Mouse (Mus musculus): ENCODE data around the gene Aldh3b1. TPM values are rescaled to one million over a fixed set of nuclear protein-coding genes. Genes with fewer than 3 reads are reported as not detected.
A peak's percentile ranks its signal among the peaks of the same experiment; 100 is the strongest.
"Not testable (repeated sequence)": the region's sequence is repeated elsewhere in the genome, so short reads cannot be mapped to it uniquely, and the experiment has no call there.

Aldh3b1 gene
- total RNA-seq (2021), result 1 to 10 TPM; 6.7 to 7.1 TPM
- long read RNA-seq, experiment 1, transcript Aldh3b1-201 (10 exons, 1,924 nt), result major isoform, 10 of 18 reads
- long read RNA-seq, experiment 1, partial matches to known transcripts, result 6 of 18 reads
- long read RNA-seq, experiment 1, other reads (novel, unspliced or antisense), result 2 of 18 reads
- long read RNA-seq, experiment 2, transcript Aldh3b1-201 (10 exons, 1,924 nt), result major isoform, 14 of 20 reads
- long read RNA-seq, experiment 2, partial matches to known transcripts, result 3 of 20 reads
- long read RNA-seq, experiment 2, other reads (novel, unspliced or antisense), result 3 of 20 reads

- peak; percentile 87 to 88 for DNase-seq (ENCODE audit: low spot score in 2 of 2)
Measured at GRCm38 (mm10) chr19:3929211-3929941, at the start of gene Aldh3b1. Gene Aldh3b1, minus strand, starts transcription at chr19:3929808.

DNA sequence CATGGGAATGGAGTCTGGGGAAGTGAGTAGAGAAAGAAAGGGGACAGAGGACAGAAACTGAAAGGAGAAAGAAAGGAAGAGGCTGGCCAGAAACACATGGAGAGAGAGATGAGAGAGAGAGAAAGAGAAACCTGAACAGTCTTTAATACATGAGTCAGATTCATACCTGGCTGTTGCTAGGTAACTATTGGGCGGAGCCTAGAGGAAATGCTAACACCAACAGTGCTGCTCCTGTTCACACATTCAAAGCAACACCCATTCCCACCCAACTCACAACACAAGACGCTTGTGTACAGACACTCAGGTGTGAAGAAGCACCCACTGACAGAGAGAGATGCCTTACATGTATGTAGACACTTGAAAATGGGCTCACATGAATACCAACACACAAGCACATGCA, 46.3 kb upstream of the Aldh3b1 start:
- no peak for DNase-seq (ENCODE audit: low spot score in 2 of 2)

- not testable (repeated sequence) for DNase-seq (ENCODE audit: low spot score in 2 of 2)
Measured at GRCm38 (mm10) chr19:3974608-3975007, 45.0 kb upstream of the Aldh3b1 start.

- no peak for DNase-seq (ENCODE audit: low spot score in 2 of 2)
Measured at GRCm38 (mm10) chr19:3972229-3972628, 42.6 kb upstream of the Aldh3b1 start, which contains the start of gene Aldh3b2. Gene Aldh3b2, plus strand, starts transcription at chr19:3972328.

DNA sequence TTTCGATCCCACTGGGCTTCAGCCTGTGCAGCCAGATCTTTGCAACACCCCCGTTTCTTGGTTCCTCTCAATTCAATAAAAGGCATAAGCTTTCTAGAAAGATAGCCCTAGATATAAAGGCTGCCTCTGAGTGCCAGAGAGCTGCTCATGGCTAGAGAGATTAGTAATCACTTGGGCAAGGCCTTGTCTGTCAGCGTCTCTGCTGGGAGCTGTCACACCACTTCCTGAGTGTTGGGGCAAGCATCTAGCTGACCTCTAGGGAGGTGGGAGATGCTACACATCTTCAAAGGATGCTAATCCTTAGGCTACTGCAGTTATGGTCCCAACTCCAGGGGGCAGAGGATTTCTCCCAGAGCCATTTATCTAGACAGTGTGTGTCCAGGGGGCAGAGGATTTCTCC, 37.6 kb upstream of the Aldh3b1 start:
- no peak for DNase-seq (ENCODE audit: low spot score in 2 of 2)

GRCm38 (mm10) chr19:3966330-3967075, 36.9 kb upstream of the Aldh3b1 start:
- DNase-seq (ENCODE audit: low spot score in 2 of 2), result no peak

- DNase-seq (ENCODE audit: low spot score in 2 of 2), result no peak
Measured at GRCm38 (mm10) chr19:3964030-3964429, 34.4 kb upstream of the Aldh3b1 start.

- no peak for DNase-seq (ENCODE audit: low spot score in 2 of 2)
Measured at GRCm38 (mm10) chr19:3962469-3962868, 32.9 kb upstream of the Aldh3b1 start.

DNA sequence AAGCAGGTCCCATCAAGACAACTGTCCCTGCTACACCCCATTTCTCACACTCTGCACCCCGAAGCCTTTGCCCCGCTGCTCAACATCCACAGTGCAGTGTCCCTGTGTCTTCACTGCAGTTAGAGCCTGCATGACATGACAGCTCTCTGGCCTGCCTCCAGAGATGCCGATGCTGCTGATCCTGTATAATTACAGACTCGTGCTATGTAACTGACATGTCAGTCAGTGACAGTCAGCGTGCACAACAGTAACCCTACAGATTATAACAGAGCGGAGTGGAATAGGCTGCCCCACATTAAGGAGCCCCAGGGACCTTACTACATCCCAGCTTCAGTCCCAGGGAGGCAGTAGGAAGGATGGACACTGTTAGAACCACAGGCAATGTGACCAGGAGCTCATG, 32.2 kb upstream of the Aldh3b1 start:
- DNase-seq (ENCODE audit: low spot score in 2 of 2), result not testable (repeated sequence)

GRCm38 (mm10) chr19:3960211-3960610, 30.6 kb upstream of the Aldh3b1 start:
- no peak for DNase-seq (ENCODE audit: low spot score in 2 of 2)

DNA sequence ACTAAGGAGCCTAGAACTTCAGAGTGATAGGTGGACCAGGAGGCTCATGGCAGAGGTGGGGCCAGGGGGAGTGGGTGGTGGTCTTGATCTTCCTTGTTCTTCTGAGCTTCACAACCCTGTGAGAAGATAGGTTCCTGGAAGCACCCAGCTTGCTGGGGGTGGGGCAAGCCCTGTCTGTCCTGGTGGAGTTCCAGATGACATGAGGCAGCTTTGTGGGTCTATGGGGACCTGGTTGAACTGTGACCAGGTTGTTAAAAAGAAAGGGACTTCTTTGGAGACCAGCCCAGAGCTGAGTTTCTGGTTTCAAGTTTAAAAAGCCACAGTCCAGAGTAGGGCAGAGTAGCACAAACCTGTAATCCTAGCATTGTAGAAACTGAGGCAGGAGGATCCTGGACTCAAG, 29.4 kb upstream of the Aldh3b1 start:
- DNase-seq (ENCODE audit: low spot score in 2 of 2), result no peak

- no peak for DNase-seq (ENCODE audit: low spot score in 2 of 2)
Measured at GRCm38 (mm10) chr19:3958470-3958869, 28.9 kb upstream of the Aldh3b1 start, which contains the start of gene Aldh3b3. Gene Aldh3b3, plus strand, starts transcription at chr19:3958645.

DNA sequence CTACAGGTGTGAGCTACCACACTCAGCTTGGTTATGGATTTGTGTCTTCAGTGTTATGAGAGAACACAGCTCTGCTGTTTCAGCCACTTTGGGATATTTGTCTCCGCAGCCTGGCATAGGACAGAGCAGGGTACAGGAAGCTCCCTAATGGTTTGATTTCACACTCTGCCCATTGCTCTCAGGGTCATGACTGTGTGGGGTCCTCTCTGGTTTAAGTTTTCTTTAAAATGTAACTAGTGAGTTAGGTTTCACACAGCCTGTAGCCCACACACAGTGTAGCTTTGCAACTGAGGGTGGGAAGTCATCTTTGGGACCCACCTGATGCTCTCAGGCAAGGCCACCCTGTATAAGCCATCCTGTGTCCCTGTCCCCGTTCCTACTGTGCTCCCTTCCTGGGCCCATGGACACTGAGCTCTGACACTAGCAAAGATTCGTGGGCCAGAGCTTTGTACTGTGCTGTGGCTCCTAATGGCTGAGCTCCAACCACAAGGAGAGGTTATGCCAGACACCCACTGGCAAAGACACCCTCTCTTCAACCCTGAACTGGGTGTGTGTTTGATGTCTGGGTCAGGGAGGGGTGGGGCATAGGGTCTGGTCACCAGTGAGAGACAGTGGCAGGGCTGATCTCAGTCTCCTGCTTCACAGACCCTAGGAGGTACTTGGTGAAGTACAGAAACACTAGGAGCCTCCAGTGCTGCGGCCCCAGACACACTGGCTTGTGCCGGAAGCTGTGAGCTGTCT, 27.9 kb upstream of the Aldh3b1 start:
- not testable (repeated sequence) for DNase-seq (ENCODE audit: low spot score in 2 of 2)

DNA sequence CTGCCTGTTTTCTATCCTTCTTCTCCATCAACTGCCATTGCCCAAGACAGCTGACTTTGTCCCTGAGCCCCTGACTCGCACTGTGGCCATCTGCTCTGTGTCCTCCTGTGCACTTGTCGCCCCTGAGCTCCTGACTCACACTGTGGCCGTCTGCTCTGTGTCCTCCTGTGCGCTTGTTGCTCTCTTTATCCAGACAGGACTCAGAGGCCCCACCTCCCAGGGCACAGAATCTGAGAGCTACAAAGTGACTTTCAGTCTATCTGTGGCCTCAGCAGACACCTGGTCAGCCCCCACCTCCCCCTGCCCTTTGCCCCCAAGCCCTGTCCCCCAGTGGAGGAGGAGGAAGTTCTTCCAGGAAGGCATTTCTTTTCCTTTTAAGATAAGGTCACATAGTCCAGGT, 26.2 kb upstream of the Aldh3b1 start:
- DNase-seq (ENCODE audit: low spot score in 2 of 2), result no peak

DNA sequence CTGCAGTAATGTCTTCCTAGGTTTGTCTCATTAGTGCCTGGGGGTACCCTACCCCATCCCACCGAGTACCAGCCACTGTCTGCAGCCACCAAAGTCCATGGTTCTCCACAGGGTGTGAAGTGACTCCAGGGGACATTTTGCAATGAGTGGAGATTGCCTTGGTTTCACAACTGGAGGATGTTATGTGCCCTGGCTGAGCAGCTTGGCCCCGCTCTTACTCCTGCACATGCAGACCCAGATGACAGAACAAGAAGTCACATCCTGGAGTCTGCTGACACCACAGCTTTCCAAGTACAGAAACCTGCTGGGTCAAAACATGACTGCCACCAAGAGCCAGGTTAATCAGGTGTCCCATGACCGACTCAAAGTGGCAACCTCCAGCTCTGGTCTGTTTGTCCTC, 25.4 kb upstream of the Aldh3b1 start:
- no peak for DNase-seq (ENCODE audit: low spot score in 2 of 2)

DNA sequence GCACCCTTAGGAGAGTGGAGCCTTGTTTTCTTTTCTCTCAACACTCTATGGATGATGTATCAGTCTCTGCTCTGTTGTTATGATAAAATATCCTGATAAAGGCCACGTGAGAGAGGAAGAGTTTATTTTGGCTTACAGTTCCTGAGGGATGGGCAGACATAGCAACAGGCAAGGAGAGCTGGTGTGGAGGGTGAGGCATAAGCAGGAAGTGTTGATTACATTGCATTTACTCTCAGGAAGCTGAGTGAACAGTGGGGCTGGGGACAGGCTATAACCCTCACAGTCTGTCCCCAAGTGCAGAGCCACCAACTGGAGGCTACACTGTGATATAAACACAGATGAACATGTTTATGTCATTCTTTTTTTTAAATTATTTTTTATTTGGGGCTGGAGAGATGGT, 22.5 kb upstream of the Aldh3b1 start:
- DNase-seq (ENCODE audit: low spot score in 2 of 2), result no peak

DNA sequence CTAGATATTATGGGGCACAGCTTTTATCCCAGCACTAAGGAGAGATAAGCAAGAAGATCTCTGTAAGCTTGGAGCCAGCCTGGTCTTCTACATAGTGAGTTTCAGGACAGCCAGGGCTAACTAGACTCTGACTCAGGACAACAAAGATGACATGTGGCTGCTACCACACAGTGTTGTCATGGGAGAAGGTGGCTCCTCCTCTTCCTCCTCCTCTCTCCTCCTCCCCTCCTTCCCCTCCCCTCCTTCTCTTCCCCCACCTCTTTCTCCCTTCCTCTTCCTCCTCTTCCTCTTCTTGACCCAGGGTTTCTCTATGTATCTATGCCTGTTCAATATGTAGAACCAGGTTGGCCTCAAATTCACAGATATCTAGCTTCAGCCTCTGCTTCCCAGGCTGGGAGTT, 21.9 kb upstream of the Aldh3b1 start:
- no peak for DNase-seq (ENCODE audit: low spot score in 2 of 2)

DNA sequence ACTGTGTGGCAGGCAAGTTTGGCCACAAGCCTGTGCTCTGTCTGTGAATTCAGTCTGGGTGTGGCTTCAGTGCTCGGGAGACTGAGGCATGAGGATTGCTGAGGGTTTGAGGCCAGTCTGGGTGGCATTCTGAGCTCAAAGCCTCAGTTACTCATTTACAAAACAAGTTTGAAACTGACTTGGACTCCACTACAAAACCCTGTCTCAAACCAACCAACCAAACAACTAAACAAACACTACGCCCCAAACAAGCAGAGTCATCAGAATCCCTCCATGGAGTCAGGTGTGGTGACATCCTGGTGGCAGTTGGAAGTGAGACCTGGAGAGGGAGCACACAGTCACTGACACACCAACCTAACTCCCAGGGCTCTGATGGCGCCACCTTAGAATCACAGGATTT, 20.7 kb upstream of the Aldh3b1 start:
- DNase-seq (ENCODE audit: low spot score in 2 of 2), result no peak

DNA sequence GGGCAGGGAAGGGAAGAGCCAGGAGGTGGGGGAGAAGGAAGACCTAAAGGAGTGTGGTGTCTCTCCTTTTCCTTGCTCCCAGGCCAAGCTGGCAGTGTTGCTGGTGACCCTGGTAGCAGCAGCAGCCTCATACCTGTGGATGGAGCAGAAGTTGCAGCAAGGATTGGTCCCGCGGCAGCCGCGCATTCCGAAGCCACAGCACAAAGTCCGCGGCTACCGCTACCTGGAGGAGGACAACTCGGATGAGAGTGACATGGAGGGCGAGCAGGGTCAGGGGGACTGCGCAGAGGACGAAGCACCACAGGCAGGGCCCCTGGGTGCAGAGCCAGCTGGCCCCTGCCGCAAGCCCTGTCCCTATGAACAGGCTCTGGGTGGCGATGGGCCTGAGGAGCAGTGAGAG, 18.9 kb upstream of the Aldh3b1 start:
- DNase-seq (ENCODE audit: low spot score in 2 of 2), result no peak

DNA sequence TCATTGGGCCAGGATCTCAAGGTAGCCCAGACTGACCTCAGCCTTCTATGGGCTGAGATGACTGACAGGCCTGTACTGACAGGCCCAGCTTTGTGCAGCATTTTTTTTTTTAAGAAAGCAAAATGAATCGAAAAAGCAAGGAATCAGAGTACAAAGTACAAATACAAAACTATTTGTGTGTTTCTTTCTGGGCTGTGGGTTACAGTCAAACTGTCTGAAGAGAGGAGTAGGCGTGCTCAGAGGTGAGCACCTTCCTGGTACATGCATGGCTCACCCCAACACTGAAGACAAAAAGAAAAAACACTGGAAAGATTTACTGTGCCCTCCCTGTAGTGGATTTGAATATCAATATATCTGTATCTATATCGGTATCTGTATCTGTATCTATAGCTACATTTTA, 18.2 kb upstream of the Aldh3b1 start:
- DNase-seq (ENCODE audit: low spot score in 2 of 2), result no peak

DNA sequence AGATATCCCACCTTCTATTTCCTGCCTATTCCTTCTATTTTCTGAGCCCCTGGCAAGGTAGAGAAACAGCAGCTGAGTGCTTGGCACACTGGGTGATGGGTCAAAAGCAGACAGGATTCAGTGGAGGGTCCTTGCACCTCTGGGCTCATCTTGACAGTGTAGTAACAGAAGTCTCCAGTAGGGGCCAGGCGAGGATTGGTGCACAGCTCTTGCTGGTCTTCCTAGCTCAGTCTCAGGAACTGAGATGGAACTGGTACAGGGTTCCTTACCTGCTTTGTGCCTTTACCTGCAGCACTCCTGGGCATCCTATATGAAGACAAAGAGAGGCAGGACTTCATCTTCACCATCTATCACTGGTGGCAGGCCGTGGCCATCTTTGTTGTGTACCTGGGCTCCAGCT, 17.1 kb upstream of the Aldh3b1 start:
- DNase-seq (ENCODE audit: low spot score in 2 of 2), result peak in 1 of 2 experiments; percentile 65

All from gastrocnemius, postnatal 4 days (tissue).